Mouse (Mus musculus): ENCODE measurements around the gene Mak. TPM values are rescaled to one million over a fixed set of nuclear protein-coding genes. Genes with fewer than 3 reads are reported as not detected.
A peak's percentile ranks its signal among the peaks of the same experiment; 100 is the strongest.
"Not testable (repeated sequence)": the region's sequence is repeated elsewhere in the genome, so short reads cannot be mapped to it uniquely, and the experiment has no call there.

The Mak gene
- total RNA-seq, 2 experiments from 2014 or later = not detected

GRCm38 (mm10) chr13:40994487-40995263 lies 84.8 kb downstream of the Mak start:
- DNase-seq = no peak

GRCm38 (mm10) chr13:40988418-40988817 lies 91.1 kb downstream of the Mak start:
- DNase-seq = no peak

- not testable (repeated sequence) for DNase-seq
Measured at GRCm38 (mm10) chr13:40987608-40988303, 91.8 kb downstream of the Mak start.

- no peak for DNase-seq
Measured at GRCm38 (mm10) chr13:40986081-40986480, 93.4 kb downstream of the Mak start.

GRCm38 (mm10) chr13:40982759-40983158 lies 96.7 kb downstream of the Mak start:
- DNase-seq = no peak

- DNase-seq = peak; percentile 35
Measured at GRCm38 (mm10) chr13:40979321-40979720, 100.2 kb downstream of the Mak start.

GRCm38 (mm10) chr13:40978652-40979051 lies 100.9 kb downstream of the Mak start:
- no peak for DNase-seq

GRCm38 (mm10) chr13:40977609-40978008 lies 101.9 kb downstream of the Mak start:
- peak; percentile 67 for DNase-seq

Other genes with a start within 250 kb of the Mak start
- 10 to 100 TPM; 12.7 to 14.5 TPM for gene Gcnt2, start 220.0 kb downstream of the Mak start, total RNA-seq (2021)
- gene Pak1ip1, start 78.7 kb downstream of the Mak start, total RNA-seq (2021) = 10 to 100 TPM; 33.7 to 35.6 TPM
- 100 to 1,000 TPM; 181 to 184 TPM for gene Tmem14c, start 63.4 kb downstream of the Mak start, total RNA-seq (2021)
- gene Gcm2, start 31.3 kb upstream of the Mak start, total RNA-seq (2021) = not detected
- gene Sycp2l, start 34.6 kb upstream of the Mak start, total RNA-seq (2021) = not detected
- under 1 TPM; 0.55 to 0.68 TPM for gene Elovl2, start 140.7 kb upstream of the Mak start, total RNA-seq (2021)
- 10 to 100 TPM; 17.4 to 18.5 TPM for gene Smim13, start 170.1 kb upstream of the Mak start, total RNA-seq (2021)
- gene Gm17364, start 194.3 kb upstream of the Mak start, total RNA-seq (2021) = not detected